Mouse (Mus musculus): ENCODE data around the gene Cacna1d. TPM values are rescaled to one million over a fixed set of nuclear protein-coding genes. Genes with fewer than 3 reads are reported as not detected.

Gene Cacna1d
- polyA plus RNA-seq, 1 experiment from 2014 or later, result 0.36 TPM

DNA sequence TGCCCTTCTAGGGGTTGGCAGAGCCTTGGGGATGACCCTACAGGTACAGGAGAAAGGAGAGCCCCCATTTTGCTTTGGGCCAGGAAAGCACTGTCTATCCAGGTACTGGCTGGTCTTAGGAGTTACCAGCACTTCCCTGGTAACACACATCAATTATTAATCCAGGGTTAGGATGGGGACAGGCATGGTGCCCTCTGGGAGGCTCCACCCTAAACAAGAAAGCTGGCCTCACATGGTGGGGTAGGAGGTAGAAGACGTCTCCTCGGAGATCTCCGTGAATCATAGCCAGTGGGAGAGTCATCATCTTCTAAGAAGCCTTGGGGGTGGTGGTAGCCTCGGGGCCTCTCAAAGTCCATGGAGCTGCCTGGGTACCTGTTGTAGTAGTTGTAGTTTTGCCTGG is 444.3 kb downstream of the Cacna1d start:
- H3K9me3 ChIP-seq (ENCODE audit: low read length), result no peaks in the 10 kb centered on the region
- no peak overlapping the region for H3K27ac ChIP-seq (ENCODE audit: low read depth)
- 93% methylated on average over 4 of the region's 4 CpGs for WGBS (ENCODE audit: insufficient replicate concordance)
- H3K4me3 ChIP-seq (ENCODE audit: low read depth, low read length), result no peak overlapping the region
- no peaks in the 10 kb centered on the region for H3K36me3 ChIP-seq (replicated peaks; ENCODE audit: insufficient read depth, low read length)
- H3K4me2 ChIP-seq (ENCODE audit: low read depth, low read length), result no peak overlapping the region
- no peak overlapping the region for H3K9ac ChIP-seq (replicated peaks)
- TF ChIP-seq CTCF (IDR thresholded peaks at IDR 0.05; ENCODE audit: low read depth) (no peak), EP300 (IDR thresholded peaks at IDR 0.05; ENCODE audit: low read depth) (no peak)
- ATAC-seq (no peak), DNase-seq (no peak)
- H3K4me1 ChIP-seq (ENCODE audit: insufficient read depth), result no peaks in the 10 kb centered on the region
- no peaks in the 10 kb centered on the region for H3K27me3 ChIP-seq (ENCODE audit: insufficient read depth, low read length)

DNA sequence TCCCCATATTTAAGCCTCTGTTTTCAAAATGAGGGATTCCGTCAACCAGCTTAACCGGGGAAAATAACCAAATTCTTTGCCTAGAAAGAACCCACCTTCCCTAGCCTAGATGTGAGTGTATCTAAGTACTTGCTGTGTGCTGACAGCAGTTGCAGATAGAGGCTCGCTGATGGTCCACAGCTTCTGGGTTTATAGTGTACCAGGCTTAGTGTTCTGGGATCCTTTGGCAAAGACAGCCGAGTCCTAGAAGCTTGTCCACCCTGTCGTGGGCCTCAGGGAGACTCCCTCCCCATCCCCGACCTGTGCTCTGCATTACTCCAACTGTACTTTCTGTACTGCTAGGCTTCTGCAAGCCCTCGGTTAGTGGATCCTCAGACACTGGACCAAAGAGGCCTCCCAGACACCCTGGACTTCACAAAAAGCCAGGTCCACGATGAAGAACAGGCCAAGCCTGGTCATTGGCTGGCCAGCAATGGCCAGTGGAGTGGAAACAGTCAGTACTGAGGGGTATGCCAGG is 445.5 kb downstream of the Cacna1d start:
- Histone ChIP-seq H3K9ac (replicated peaks) (no peak overlapping the region), H3K4me1 (ENCODE audit: insufficient read depth) (no peaks in the 10 kb centered on the region), H3K9me3 (ENCODE audit: low read length) (no peaks in the 10 kb centered on the region), H3K27ac (ENCODE audit: low read depth) (no peak overlapping the region), H3K27me3 (ENCODE audit: insufficient read depth, low read length) (no peaks in the 10 kb centered on the region), H3K4me3 (ENCODE audit: low read depth, low read length) (no peak overlapping the region), H3K4me2 (ENCODE audit: low read depth, low read length) (no peak overlapping the region), H3K36me3 (replicated peaks; ENCODE audit: insufficient read depth, low read length) (no peaks in the 10 kb centered on the region)
- ATAC-seq (no peak), DNase-seq (no peak)
- no peak for TF ChIP-seq EP300 (IDR thresholded peaks at IDR 0.05; ENCODE audit: low read depth)
- no peak for TF ChIP-seq CTCF (IDR thresholded peaks at IDR 0.05; ENCODE audit: low read depth)
- WGBS (ENCODE audit: insufficient replicate concordance), result 73% methylated on average over 8 of the region's 8 CpGs

DNA sequence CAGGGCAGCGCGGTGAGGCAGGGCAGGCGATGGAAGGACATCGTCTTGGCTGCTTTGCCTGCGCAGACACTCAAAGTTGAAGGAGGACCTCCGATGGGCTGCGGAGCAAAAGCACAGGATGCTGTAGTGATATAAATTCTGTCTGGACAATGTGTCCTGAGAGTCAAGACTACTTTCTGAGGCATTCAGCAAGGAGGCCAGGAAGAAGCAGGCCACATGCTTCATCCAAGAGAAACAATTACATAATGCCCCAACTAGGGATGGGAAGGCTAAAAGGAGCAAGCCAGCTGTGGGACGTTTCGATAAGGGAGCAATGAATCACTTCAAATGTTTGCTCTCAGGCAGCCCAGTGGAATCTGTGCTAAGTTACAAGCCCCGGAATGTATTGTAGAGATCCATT is 446.0 kb downstream of the Cacna1d start:
- no peak for ATAC-seq
- no peaks in the 10 kb centered on the region for H3K36me3 ChIP-seq (replicated peaks; ENCODE audit: insufficient read depth, low read length)
- H3K4me3 ChIP-seq (ENCODE audit: low read depth, low read length), result no peak overlapping the region
- no peak for DNase-seq
- H3K4me1 ChIP-seq (ENCODE audit: insufficient read depth), result no peaks in the 10 kb centered on the region
- TF ChIP-seq EP300 (IDR thresholded peaks at IDR 0.05; ENCODE audit: low read depth) (no peak), CTCF (IDR thresholded peaks at IDR 0.05; ENCODE audit: low read depth) (no peak)
- WGBS (ENCODE audit: insufficient replicate concordance), result 86% methylated on average over 10 of the region's 10 CpGs
- H3K4me2 ChIP-seq (ENCODE audit: low read depth, low read length), result no peak overlapping the region
- H3K27ac ChIP-seq (ENCODE audit: low read depth), result no peak overlapping the region
- H3K9me3 ChIP-seq (ENCODE audit: low read length), result no peaks in the 10 kb centered on the region
- no peaks in the 10 kb centered on the region for H3K27me3 ChIP-seq (ENCODE audit: insufficient read depth, low read length)
- H3K9ac ChIP-seq (replicated peaks), result no peak overlapping the region

DNA sequence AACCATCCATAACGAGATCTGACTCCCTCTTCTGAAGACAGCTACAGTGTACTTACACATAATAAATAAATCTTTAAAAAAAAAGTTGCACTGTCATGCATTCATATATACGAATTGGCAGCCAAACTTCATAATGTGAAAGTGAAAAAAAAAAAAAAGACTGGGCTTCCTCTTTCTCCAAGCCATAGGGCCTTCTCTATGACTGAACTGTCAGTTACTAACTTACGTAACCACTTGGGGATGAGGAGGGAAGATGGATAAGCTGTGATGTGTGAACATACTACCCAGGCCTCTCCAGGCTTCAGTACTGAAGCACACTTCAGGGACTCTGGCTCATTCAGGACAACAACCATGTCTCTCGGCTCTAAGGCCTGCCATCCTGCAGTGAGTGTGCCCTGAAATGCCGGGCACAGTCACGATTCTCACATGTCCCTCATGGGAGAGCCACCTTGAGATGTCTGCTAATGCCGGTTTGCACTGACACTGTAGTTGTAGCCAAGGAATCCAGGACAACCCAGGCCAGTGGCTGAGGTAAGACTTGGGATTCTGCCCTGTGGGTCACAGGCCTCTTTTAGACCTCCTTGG is 447.8 kb downstream of the Cacna1d start:
- Histone ChIP-seq H3K9me3 (ENCODE audit: low read length) (no peaks in the 10 kb centered on the region), H3K4me1 (ENCODE audit: insufficient read depth) (no peaks in the 10 kb centered on the region), H3K9ac (replicated peaks) (no peak overlapping the region), H3K4me3 (ENCODE audit: low read depth, low read length) (no peak overlapping the region), H3K27ac (ENCODE audit: low read depth) (no peak overlapping the region), H3K4me2 (ENCODE audit: low read depth, low read length) (no peak overlapping the region), H3K36me3 (replicated peaks; ENCODE audit: insufficient read depth, low read length) (peaks cover 2% of the 10 kb centered on the region; the same call in 1 of the 2 replicates), H3K27me3 (ENCODE audit: insufficient read depth, low read length) (no peaks in the 10 kb centered on the region)
- TF ChIP-seq CTCF (IDR thresholded peaks at IDR 0.05; ENCODE audit: low read depth), result no peak
- no peak for TF ChIP-seq EP300 (IDR thresholded peaks at IDR 0.05; ENCODE audit: low read depth)
- no peak for ATAC-seq
- DNase-seq, result no peak
- 55% methylated on average over 7 of the region's 7 CpGs for WGBS (ENCODE audit: insufficient replicate concordance)

DNA sequence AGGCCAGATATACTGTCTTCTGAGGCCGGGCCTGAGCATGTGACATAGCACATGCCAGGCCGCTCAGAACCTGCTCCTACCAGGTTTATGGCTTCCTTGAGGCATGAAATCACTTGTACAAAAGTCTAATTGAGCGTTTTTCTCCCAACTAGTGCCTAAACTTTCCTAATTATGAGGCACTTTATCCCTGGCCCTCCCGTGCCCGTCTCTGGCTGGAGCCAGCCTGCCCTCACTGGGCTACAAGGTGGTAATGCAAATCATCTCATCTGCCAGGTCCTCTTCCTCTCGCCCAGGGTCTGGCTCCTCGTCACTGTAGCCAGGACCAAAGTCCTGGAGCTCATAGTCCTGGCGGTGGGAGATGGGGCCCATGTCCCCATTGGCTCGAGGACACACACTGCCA is 449.4 kb downstream of the Cacna1d start:
- no peak overlapping the region for H3K9ac ChIP-seq (replicated peaks)
- peaks cover 8% of the 10 kb centered on the region; the same call in 1 of the 2 replicates for H3K36me3 ChIP-seq (replicated peaks; ENCODE audit: insufficient read depth, low read length)
- H3K27me3 ChIP-seq (ENCODE audit: insufficient read depth, low read length), result no peaks in the 10 kb centered on the region
- TF ChIP-seq CTCF (IDR thresholded peaks at IDR 0.05; ENCODE audit: low read depth) (0 out of 2 replicates have a peak, but pooled peaks have one; percentile 2), EP300 (IDR thresholded peaks at IDR 0.05; ENCODE audit: low read depth) (no peak)
- no peak overlapping the region for H3K27ac ChIP-seq (ENCODE audit: low read depth)
- H3K4me1 ChIP-seq (ENCODE audit: insufficient read depth), result no peaks in the 10 kb centered on the region
- DNase-seq, result no peak
- no peak for ATAC-seq
- no peaks in the 10 kb centered on the region for H3K9me3 ChIP-seq (ENCODE audit: low read length)
- WGBS (ENCODE audit: insufficient replicate concordance), result 74% methylated on average over 9 of the region's 9 CpGs
- H3K4me3 ChIP-seq (ENCODE audit: low read depth, low read length), result no peak overlapping the region
- H3K4me2 ChIP-seq (ENCODE audit: low read depth, low read length), result no peak overlapping the region

DNA sequence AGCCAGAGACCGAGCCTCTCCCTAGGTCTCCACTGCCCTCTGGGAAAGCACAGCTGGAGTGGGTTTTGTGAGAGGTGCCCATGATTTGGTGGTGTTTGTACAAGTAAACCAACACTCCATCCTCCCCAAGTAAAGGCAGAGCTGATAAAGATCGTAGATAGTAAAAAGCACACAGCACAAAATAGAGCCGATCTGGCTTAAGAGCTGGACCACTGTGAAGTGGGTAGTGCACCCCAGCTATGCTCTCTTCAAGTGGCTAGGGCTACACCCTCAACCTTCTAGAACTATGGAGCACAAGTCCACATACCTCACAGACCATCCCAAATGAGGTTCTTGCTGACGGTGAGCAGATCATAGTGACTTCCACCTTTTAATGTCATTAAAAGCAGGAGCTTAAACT is 451.8 kb downstream of the Cacna1d start:
- Histone ChIP-seq H3K4me1 (ENCODE audit: insufficient read depth) (no peaks in the 10 kb centered on the region), H3K27ac (ENCODE audit: low read depth) (no peak overlapping the region), H3K9ac (replicated peaks) (no peak overlapping the region), H3K27me3 (ENCODE audit: insufficient read depth, low read length) (no peaks in the 10 kb centered on the region), H3K4me2 (ENCODE audit: low read depth, low read length) (no peak overlapping the region), H3K36me3 (replicated peaks; ENCODE audit: insufficient read depth, low read length) (peaks cover 16% of the 10 kb centered on the region), H3K4me3 (ENCODE audit: low read depth, low read length) (no peak overlapping the region), H3K9me3 (ENCODE audit: low read length) (no peaks in the 10 kb centered on the region)
- no peak for ATAC-seq
- DNase-seq, result no peak
- TF ChIP-seq EP300 (IDR thresholded peaks at IDR 0.05; ENCODE audit: low read depth), result no peak
- TF ChIP-seq CTCF (IDR thresholded peaks at IDR 0.05; ENCODE audit: low read depth), result no peak
- 50% methylated on average over 4 of the region's 4 CpGs for WGBS (ENCODE audit: insufficient replicate concordance)

Measured in liver, postnatal 0 days (tissue).